8 mouse cellular contexts compared by ENCODE assay signal in the genomic region with DNA sequence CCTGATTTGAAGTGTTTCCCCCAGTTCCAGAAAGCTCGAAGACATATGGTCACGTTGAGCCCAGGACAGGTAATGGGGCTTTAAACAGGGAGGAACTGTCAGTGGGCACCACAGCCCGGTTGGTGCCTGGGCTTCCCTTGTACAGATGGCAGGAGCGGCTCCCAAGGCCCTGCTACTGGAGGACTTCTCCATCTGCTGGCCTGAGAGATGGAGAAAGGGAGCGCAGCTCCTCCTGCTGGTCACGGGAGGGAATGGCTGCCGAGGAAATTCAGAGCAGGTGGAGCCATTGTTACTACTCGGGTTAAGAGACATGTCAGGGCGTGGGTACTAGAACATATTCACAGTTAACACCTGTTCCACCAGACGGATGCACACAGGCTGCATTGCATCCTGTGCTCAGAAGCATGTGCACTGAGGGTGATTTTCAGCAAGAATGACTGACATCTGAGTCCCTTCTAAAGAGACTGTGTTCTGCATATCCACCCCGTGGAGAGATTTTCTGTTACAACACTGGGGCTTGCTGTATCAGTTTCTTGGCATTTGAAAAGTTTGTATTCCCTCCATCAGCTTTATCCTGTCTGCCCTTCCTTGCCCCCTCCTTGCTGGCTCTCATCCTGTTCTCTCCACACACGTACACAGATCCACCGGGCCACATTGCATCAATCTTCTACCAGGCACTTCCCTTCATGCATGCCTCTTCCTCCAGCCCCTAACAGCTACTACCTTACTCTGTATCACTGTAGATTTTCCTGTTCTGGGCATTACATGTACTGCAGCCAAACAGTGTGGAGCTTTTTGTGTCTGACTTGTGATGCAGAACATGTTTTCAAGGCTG. TPM values are rescaled to one million over a fixed set of nuclear protein-coding genes. Genes with fewer than 3 reads are reported as not detected.
DNase-seq lines count a peak whose midpoint lies in the region; ATAC-seq lines count a peak whose summit lies in the region.

No protein-coding gene starts in this region.

- peak; percentile 99 for ATAC-seq in megakaryocyte progenitor cell, adult 5-6 weeks (replicated peaks; ENCODE audit: poor library complexity)

- peak; percentile 78 for DNase-seq in T-cell, adult 2 months (ENCODE audit: low spot score)
- peak; percentile 92 to 94 for DNase-seq in cerebellum, postnatal 25 days
- DNase-seq in gastrocnemius, adult 18-20 months (ENCODE audit: low spot score) = peak; percentile 86
- DNase-seq in induced T-regulatory cell, adult 2 months (ENCODE audit: low read depth) = peak; percentile 83
- DNase-seq in left cerebral cortex, adult 8-10 months (ENCODE audit: low spot score in 2 of 2) = peak; percentile 66 to 76
- DNase-seq in right cerebral cortex, postnatal 14 days = peak; percentile 76
- DNase-seq in urinary bladder, postnatal 25 days (ENCODE audit: low spot score) = peak; percentile 73

RNA-seq across cellular contexts. Expression of gene Hspbap1, which starts 47.3 kb away (rescaled TPM):
- 1 to 10 TPM; 3.5 to 4.3 TPM for total RNA-seq in gastrocnemius, adult 18-20 months (2021)
- total RNA-seq in left cerebral cortex, adult 8-10 months (2022) = 1 to 10 TPM; 6.4 to 7.5 (median 6.9) TPM
- 1.2 and 3.6 TPM in 2 replicates for total RNA-seq in megakaryocyte progenitor cell, adult 5-6 weeks (2015)
- total RNA-seq in megakaryocyte progenitor cell, adult 5-6 weeks (2017) = 3.8 and 4.1 TPM in 2 replicates

RNA-seq across cellular contexts. Expression of gene Dirc2, which starts 48.3 kb away (rescaled TPM):
- 10 to 100 TPM; 61.7 to 65.1 TPM for total RNA-seq in gastrocnemius, adult 18-20 months (2021)
- total RNA-seq in left cerebral cortex, adult 8-10 months (2022) = 10 to 100 TPM; 65.2 to 71.3 (median 70.6) TPM
- 24.3 and 25.5 TPM in 2 replicates for total RNA-seq in megakaryocyte progenitor cell, adult 5-6 weeks (2015)
- total RNA-seq in megakaryocyte progenitor cell, adult 5-6 weeks (2017) = 13.2 and 15.3 TPM in 2 replicates

RNA-seq across cellular contexts. Expression of gene Parp14, which starts 53.9 kb away (rescaled TPM):
- total RNA-seq in gastrocnemius, adult 18-20 months (2021) = 1 to 10 TPM; 2.1 to 3.5 TPM
- 1 to 10 TPM; 1.5 to 3.2 (median 2.4) TPM for total RNA-seq in left cerebral cortex, adult 8-10 months (2022)
- total RNA-seq in megakaryocyte progenitor cell, adult 5-6 weeks (2015) = 8.2 and 10.5 TPM in 2 replicates
- total RNA-seq in megakaryocyte progenitor cell, adult 5-6 weeks (2017) = 9.4 and 14.5 TPM in 2 replicates

Comparison
In these comparisons a context has a peak if more than half of its experiments do, and no peak if none do; other contexts are left out.
1. Peak in every context shown above with its lines: DNase-seq and ATAC-seq.